In the genomic region with DNA sequence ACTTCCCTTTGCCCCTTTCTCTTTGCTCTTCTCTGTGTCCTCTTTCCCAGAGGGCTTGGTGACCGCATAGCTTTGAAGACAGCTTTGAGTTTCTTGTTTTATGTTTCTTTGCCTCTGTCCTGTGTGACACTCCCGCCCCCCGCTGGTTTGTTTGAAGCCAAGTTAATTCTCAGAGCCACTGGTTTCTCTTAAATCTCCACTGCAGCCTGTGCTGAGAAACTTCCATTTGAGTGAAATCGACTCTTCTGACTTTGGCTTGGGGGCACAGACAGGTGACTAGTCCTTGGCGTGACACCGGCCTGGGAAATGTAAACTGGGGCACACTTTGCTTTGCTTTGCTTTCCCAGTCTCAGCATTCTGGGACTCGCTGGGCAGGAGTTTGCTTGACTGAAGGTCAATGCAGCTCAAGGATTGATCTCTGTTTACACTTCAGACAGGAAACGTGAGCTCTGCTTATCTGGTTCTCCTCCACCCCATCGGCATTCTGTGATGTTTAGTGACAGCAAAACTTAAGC, we compare ENCODE assay signal across 9 mouse cellular contexts. TPM values are rescaled to one million over a fixed set of nuclear protein-coding genes. Genes with fewer than 3 reads are reported as not detected.
DNase-seq lines count a peak whose midpoint lies in the region; ATAC-seq and TF ChIP-seq lines count a peak whose summit lies in the region.
"Had no signal": no experiment of that assay in that cellular context is flagged by ENCODE, and none has a peak within 500 bp of the region (broad histone marks: within the 10 kb centered on the region; RNA-seq: fewer than 3 reads in every experiment).

No protein-coding gene starts in this region.

- ATAC-seq in liver, embryonic 16.5 days (ENCODE audit: low read depth): no peak
- ATAC-seq in stomach, embryonic 14.5 days (ENCODE audit: insufficient number of reproducible peaks, insufficient read depth, low FRiP score, low read depth): peak; percentile 40

- TF ChIP-seq POLR2A in cerebellum, adult 2 months (IDR thresholded peaks at IDR 0.05; ENCODE audit: borderline replicate concordance, insufficient read depth, low read length): no peak

- peaks cover 48% of the 10 kb centered on the region for H3K4me1 ChIP-seq in hindbrain, embryonic 10.5 days (replicated peaks)
- peaks cover 2% of the 10 kb centered on the region; the same call in 1 of the 2 replicates for H3K4me1 ChIP-seq in liver, embryonic 16.5 days (ENCODE audit: control insufficient read depth, low read depth, low read length)
- H3K4me1 ChIP-seq in stomach, embryonic 14.5 days (ENCODE audit: control insufficient read depth, insufficient read depth, low read length): peaks cover 28% of the 10 kb centered on the region
- peaks cover 29% of the 10 kb centered on the region for H3K4me1 ChIP-seq in cerebellum, adult 2 months (ENCODE audit: control insufficient read depth, insufficient read depth, low read length)

- no peaks in the 10 kb centered on the region for H3K36me3 ChIP-seq in hindbrain, embryonic 10.5 days
- H3K36me3 ChIP-seq in liver, embryonic 16.5 days (ENCODE audit: control insufficient read depth, insufficient read depth): no peaks in the 10 kb centered on the region
- H3K36me3 ChIP-seq in stomach, embryonic 14.5 days (ENCODE audit: control insufficient read depth, insufficient read depth, low read length): no peaks in the 10 kb centered on the region
- H3K36me3 ChIP-seq: embryonic facial prominence, embryonic 13.5 days had no signal

- peak overlapping the region; percentile 22; the same call in 1 of the 2 replicates for H3K4me2 ChIP-seq in liver, embryonic 16.5 days (ENCODE audit: low read depth, low read length)
- H3K4me2 ChIP-seq in stomach, embryonic 14.5 days (replicated peaks; ENCODE audit: low read depth, low read length): 0 out of 2 replicates have a peak overlapping the region, but pooled peaks have one; percentile 10
- H3K4me2 ChIP-seq: embryonic facial prominence, embryonic 13.5 days had no signal

- peak; percentile 28 to 30 for DNase-seq in cerebellum, postnatal 10 days
- no peak for DNase-seq in cerebellum, postnatal 4 days (ENCODE audit: low spot score in 2 of 2)
- DNase-seq in brain, adult 2 months (ENCODE audit: low read depth, low spot score): peak; percentile 49
- DNase-seq in hindbrain, embryonic 10.5 days (ENCODE audit: low spot score): peak; percentile 29
- no peak for DNase-seq in right cerebral cortex, postnatal 10 days (ENCODE audit: low spot score in 2 of 2)
- no peak for DNase-seq in cerebellum, adult 2 months

- no peaks in the 10 kb centered on the region for H3K27me3 ChIP-seq in hindbrain, embryonic 10.5 days (ENCODE audit: insufficient read depth, poor library complexity, severe bottlenecking)
- H3K27me3 ChIP-seq in liver, embryonic 16.5 days (ENCODE audit: control insufficient read depth, insufficient read depth, low read depth, low read length): no peaks in the 10 kb centered on the region
- H3K27me3 ChIP-seq in stomach, embryonic 14.5 days (ENCODE audit: control insufficient read depth, insufficient read depth, low read length): no peaks in the 10 kb centered on the region
- no peaks in the 10 kb centered on the region for H3K27me3 ChIP-seq in cerebellum, adult 2 months (ENCODE audit: control insufficient read depth, insufficient read depth, low read length)
- H3K27me3 ChIP-seq: embryonic facial prominence, embryonic 13.5 days had no signal

- TF ChIP-seq CTCF in cerebellum, adult 2 months (IDR thresholded peaks at IDR 0.05; ENCODE audit: borderline replicate concordance, insufficient read depth, low read depth, low read length): no peak

- H3K9me3 ChIP-seq in hindbrain, embryonic 10.5 days: no peaks in the 10 kb centered on the region
- H3K9me3 ChIP-seq in liver, embryonic 16.5 days (replicated peaks; ENCODE audit: control insufficient read depth, low read length): no peaks in the 10 kb centered on the region
- no peaks in the 10 kb centered on the region for H3K9me3 ChIP-seq in stomach, embryonic 14.5 days (ENCODE audit: control insufficient read depth, low read depth, low read length)
- H3K9me3 ChIP-seq: embryonic facial prominence, embryonic 13.5 days had no signal

- peak overlapping the region; percentile 76; the same call in 1 of the 2 replicates for H3K27ac ChIP-seq in hindbrain, embryonic 10.5 days
- H3K27ac ChIP-seq in liver, embryonic 16.5 days (ENCODE audit: low read length): no peak overlapping the region
- H3K27ac ChIP-seq in stomach, embryonic 14.5 days (ENCODE audit: low read length): peak overlapping the region; percentile 82
- no peak overlapping the region for H3K27ac ChIP-seq in cerebellum, adult 2 months (ENCODE audit: insufficient read depth, low read length)
- H3K27ac ChIP-seq: embryonic facial prominence, embryonic 13.5 days had no signal

- H3K9ac ChIP-seq in liver, embryonic 16.5 days (ENCODE audit: low read depth, low read length): no peak overlapping the region
- no peak overlapping the region for H3K9ac ChIP-seq in stomach, embryonic 14.5 days (replicated peaks; ENCODE audit: low read depth, low read length)
- H3K9ac ChIP-seq: embryonic facial prominence, embryonic 13.5 days had no signal

- 17% methylated on average over 9 of the region's 9 CpGs for WGBS in hindbrain, embryonic 10.5 days
- WGBS in liver, embryonic 16.5 days (ENCODE audit: insufficient replicate concordance): 6% methylated on average over 9 of the region's 9 CpGs
- 5% methylated on average over 9 of the region's 9 CpGs for WGBS in stomach, embryonic 14.5 days
- WGBS in cerebellum, adult 2 months: 47% methylated on average over 9 of the region's 9 CpGs

- no peak overlapping the region for H3K4me3 ChIP-seq in hindbrain, embryonic 10.5 days
- no peak overlapping the region for H3K4me3 ChIP-seq in liver, embryonic 16.5 days (ENCODE audit: low read depth, low read length)
- no peak overlapping the region for H3K4me3 ChIP-seq in stomach, embryonic 14.5 days (ENCODE audit: low read depth, low read length)
- H3K4me3 ChIP-seq in cerebellum, adult 2 months (replicated peaks; ENCODE audit: insufficient read depth, low read depth, low read length): no peak overlapping the region
- H3K4me3 ChIP-seq: embryonic facial prominence, embryonic 13.5 days had no signal

RNA-seq across cellular contexts. Expression of a gene that starts 12.3 kb away (rescaled TPM):
- polyA plus RNA-seq in hindbrain, embryonic 10.5 days (2016; fragmentation: Nextera tagmentation; extraction: Ambion mirVana): 2.9 and 3.2 TPM in 2 replicates
- 0.15 and 0.20 TPM in 2 replicates for polyA plus RNA-seq in liver, embryonic 16.5 days (2015; fragmentation: Nextera tagmentation; extraction: Ambion mirVana)
- 5.6 and 5.7 TPM in 2 replicates for polyA plus RNA-seq in stomach, embryonic 14.5 days (2014; fragmentation: Nextera tagmentation; extraction: Ambion mirVana)
- 1.4 and 1.6 TPM in 2 replicates for polyA plus RNA-seq in cerebellum, adult 2 months (2012; rRNA removed)

RNA-seq across cellular contexts. Expression of a gene that starts 13.1 kb away (rescaled TPM):
- polyA plus RNA-seq in hindbrain, embryonic 10.5 days (2016; fragmentation: Nextera tagmentation; extraction: Ambion mirVana): 6.5 and 8.3 TPM in 2 replicates
- 0.40 and 0.61 TPM in 2 replicates for polyA plus RNA-seq in liver, embryonic 16.5 days (2015; fragmentation: Nextera tagmentation; extraction: Ambion mirVana)
- 5.0 TPM in 2 replicates for polyA plus RNA-seq in stomach, embryonic 14.5 days (2014; fragmentation: Nextera tagmentation; extraction: Ambion mirVana)
- polyA plus RNA-seq in cerebellum, adult 2 months (2012; rRNA removed): 79.8 and 89.8 TPM in 2 replicates

Comparison
In these comparisons a context has a peak if more than half of its experiments do, and no peak if none do; other contexts are left out.
1. DNase-seq: peak in cerebellum, postnatal 10 days (2 of 2), brain, adult 2 months (single experiment) and hindbrain, embryonic 10.5 days (single experiment); none in cerebellum, postnatal 4 days (0 of 2), right cerebral cortex, postnatal 10 days (0 of 2) and cerebellum, adult 2 months (0 of 2).
2. H3K27ac ChIP-seq: peak in hindbrain, embryonic 10.5 days (single experiment) and stomach, embryonic 14.5 days (single experiment); none in liver, embryonic 16.5 days (single experiment) and cerebellum, adult 2 months (single experiment).